Comparison of ENCODE assay signal across 21 mouse cellular contexts in genomic region chr4:47292956-47293355, GRCm38 (mm10).
A peak's percentile ranks its signal among the peaks of the same experiment; 100 is the strongest.
DNase-seq lines count a peak whose midpoint lies in the region; ATAC-seq and TF ChIP-seq lines count a peak whose summit lies in the region.
"Had no signal": no experiment of that assay in that cellular context is flagged by ENCODE, and none has a peak within 500 bp of the region (broad histone marks: within the 10 kb centered on the region; RNA-seq: fewer than 3 reads in every experiment).

No protein-coding gene starts in this region.

- TF ChIP-seq RAD21 in MEL (IDR thresholded peaks at IDR 0.05; ENCODE audit: low read depth, low read length): no peak

- H3K27me3 ChIP-seq in kidney, embryonic 15.5 days: no peaks in the 10 kb centered on the region
- H3K27me3 ChIP-seq in kidney, embryonic 14.5 days (ENCODE audit: control insufficient read depth, insufficient read depth, low read length): no peaks in the 10 kb centered on the region
- H3K27me3 ChIP-seq in MEL (ENCODE audit: control insufficient read depth in 1 of 2, insufficient read depth in 2 of 2, low read length in 2 of 2): no peaks in the 10 kb centered on the region
- H3K27me3 ChIP-seq in stomach, embryonic 15.5 days (replicated peaks): no peaks in the 10 kb centered on the region
- H3K27me3 ChIP-seq: embryonic facial prominence, embryonic 15.5 days; heart, embryonic 15.5 days; Patski had no signal

- H3K27ac ChIP-seq in kidney, embryonic 15.5 days: peak overlapping the region; percentile 5; the same call in 1 of the 2 replicates
- no peak overlapping the region for H3K27ac ChIP-seq in kidney, embryonic 14.5 days (ENCODE audit: low read depth, low read length)
- peak overlapping the region; percentile 89; the same call in 1 of the 2 replicates for H3K27ac ChIP-seq in MEL (ENCODE audit: control insufficient read depth, low read depth, low read length)
- peak overlapping the region; percentile 41; the same call in 1 of the 2 replicates for H3K27ac ChIP-seq in stomach, embryonic 15.5 days
- H3K27ac ChIP-seq: embryonic facial prominence, embryonic 15.5 days; forebrain, embryonic 10.5 days; heart, embryonic 15.5 days; hindbrain, postnatal 0 days; limb, embryonic 10.5 days had no signal

- ATAC-seq in kidney, embryonic 15.5 days (replicated peaks; ENCODE audit: low FRiP score): no peak
- no peak for ATAC-seq in kidney, embryonic 14.5 days (ENCODE audit: low FRiP score, low TSS enrichment)
- ATAC-seq in stomach, embryonic 15.5 days (ENCODE audit: insufficient read depth, low FRiP score, low read depth): no peak
- ATAC-seq: forebrain, postnatal 0 days had no signal

- TF ChIP-seq CTCF in MEL (IDR thresholded peaks at IDR 0.05 in 2 of 3, conservative IDR thresholded peaks at IDR 0.05 in 1 of 3; ENCODE audit: control insufficient read depth in 1 of 3, insufficient read depth in 1 of 3, low read depth in 2 of 3, low read length in 3 of 3, poor library complexity in 1 of 3, severe bottlenecking in 1 of 3): no peak
- TF ChIP-seq CTCF in brain, embryonic 14.5 days (IDR thresholded peaks at IDR 0.05; ENCODE audit: borderline replicate concordance, extremely low read depth, insufficient read depth, insufficient read length): no peak

- no peaks in the 10 kb centered on the region for H3K79me2 ChIP-seq in MEL (ENCODE audit: control insufficient read depth, insufficient read depth, low read length, poor library complexity)

- 44% methylated on average over 4 of the region's 4 CpGs for WGBS in kidney, embryonic 15.5 days
- 47% methylated on average over 4 of the region's 4 CpGs for WGBS in kidney, embryonic 14.5 days
- WGBS in stomach, embryonic 15.5 days: 48% methylated on average over 4 of the region's 4 CpGs

- H3K4me3 ChIP-seq in kidney, embryonic 15.5 days (replicated peaks): no peak overlapping the region
- no peak overlapping the region for H3K4me3 ChIP-seq in kidney, embryonic 14.5 days (ENCODE audit: low read length)
- no peak overlapping the region for H3K4me3 ChIP-seq in MEL (ENCODE audit: control insufficient read depth in 1 of 2, insufficient read depth in 1 of 2, low read depth in 2 of 2, low read length in 2 of 2)
- no peak overlapping the region for H3K4me3 ChIP-seq in stomach, embryonic 15.5 days (replicated peaks)
- H3K4me3 ChIP-seq: embryonic facial prominence, embryonic 15.5 days; forebrain, embryonic 10.5 days; heart, embryonic 15.5 days; limb, embryonic 10.5 days had no signal

- H3K9ac ChIP-seq in kidney, embryonic 15.5 days: no peak overlapping the region
- H3K9ac ChIP-seq in kidney, embryonic 14.5 days (ENCODE audit: low read depth, low read length): no peak overlapping the region
- H3K9ac ChIP-seq in MEL (ENCODE audit: control insufficient read depth, low read depth, low read length, poor library complexity, severe bottlenecking): no peak overlapping the region
- no peak overlapping the region for H3K9ac ChIP-seq in stomach, embryonic 15.5 days
- H3K9ac ChIP-seq: embryonic facial prominence, embryonic 15.5 days; forebrain, postnatal 0 days; heart, embryonic 15.5 days had no signal

- no peak for TF ChIP-seq EP300 in MEL (IDR thresholded peaks at IDR 0.05; ENCODE audit: low read depth in 1 of 2, low read length in 2 of 2)

- peaks cover 17% of the 10 kb centered on the region for H3K4me1 ChIP-seq in kidney, embryonic 15.5 days
- H3K4me1 ChIP-seq in kidney, embryonic 14.5 days (ENCODE audit: control insufficient read depth, insufficient read depth, low read length): 0 out of 2 replicates have a peak, but pooled peaks cover 3% of the 10 kb centered on the region
- H3K4me1 ChIP-seq in MEL (ENCODE audit: control insufficient read depth in 1 of 2, insufficient read depth in 2 of 2, low read length in 2 of 2): peaks cover 15 to 32% of the 10 kb centered on the region in 2 experiments
- peaks cover 21% of the 10 kb centered on the region for H3K4me1 ChIP-seq in stomach, embryonic 15.5 days

- no peak overlapping the region for H3K4me2 ChIP-seq in kidney, embryonic 15.5 days
- no peak overlapping the region for H3K4me2 ChIP-seq in kidney, embryonic 14.5 days (replicated peaks; ENCODE audit: low read depth, low read length)
- H3K4me2 ChIP-seq in stomach, embryonic 15.5 days: no peak overlapping the region
- H3K4me2 ChIP-seq: embryonic facial prominence, embryonic 15.5 days; heart, embryonic 15.5 days had no signal

- no peak for DNase-seq in MEL (ENCODE audit: low read depth, low spot score)
- peak; percentile 12 for DNase-seq in brain, embryonic 14.5 days (ENCODE audit: low read depth)
- DNase-seq in urinary bladder, postnatal 10 days (ENCODE audit: low spot score): no peak
- DNase-seq in testis, postnatal 10 days (ENCODE audit: low spot score): no peak
- DNase-seq: adrenal gland, postnatal 10 days; cerebellum, adult 11 months; embryo, embryonic 11 days; forebrain, postnatal 0 days; heart, adult 18-20 months; kidney, adult 18-20 months; layer of hippocampus, adult 9-11 months; thymus, postnatal 4 days had no signal

- no peak for TF ChIP-seq POLR2A in MEL (IDR thresholded peaks at IDR 0.05; ENCODE audit: control insufficient read depth in 1 of 2, insufficient read depth in 1 of 2, low read depth in 1 of 2, low read length in 2 of 2, poor library complexity in 1 of 2)
- no peak for TF ChIP-seq POLR2A in brain, embryonic 14.5 days (IDR thresholded peaks at IDR 0.05; ENCODE audit: borderline replicate concordance, extremely low read depth, insufficient read depth, insufficient read length, poor library complexity, severe bottlenecking)

- no peaks in the 10 kb centered on the region for H3K36me3 ChIP-seq in kidney, embryonic 15.5 days
- H3K36me3 ChIP-seq in kidney, embryonic 14.5 days (ENCODE audit: control insufficient read depth, insufficient read depth, low read length): no peaks in the 10 kb centered on the region
- peaks cover 0 to 17% of the 10 kb centered on the region in 2 experiments; a peak in 2 of 4 replicates for H3K36me3 ChIP-seq in MEL (ENCODE audit: control insufficient read depth in 1 of 2, insufficient read depth in 2 of 2, low read length in 2 of 2)
- H3K36me3 ChIP-seq in stomach, embryonic 15.5 days: no peaks in the 10 kb centered on the region
- H3K36me3 ChIP-seq: embryonic facial prominence, embryonic 15.5 days; forebrain, embryonic 10.5 days; heart, embryonic 15.5 days; limb, embryonic 10.5 days had no signal

- H3K9me3 ChIP-seq in kidney, embryonic 15.5 days (replicated peaks): no peaks in the 10 kb centered on the region
- no peaks in the 10 kb centered on the region for H3K9me3 ChIP-seq in kidney, embryonic 14.5 days (ENCODE audit: control insufficient read depth, low read length)
- no peaks in the 10 kb centered on the region for H3K9me3 ChIP-seq in MEL (replicated peaks; ENCODE audit: insufficient read depth, low read length)
- H3K9me3 ChIP-seq in stomach, embryonic 15.5 days: no peaks in the 10 kb centered on the region
- H3K9me3 ChIP-seq: embryonic facial prominence, embryonic 15.5 days; forebrain, embryonic 10.5 days; heart, embryonic 15.5 days; limb, embryonic 10.5 days had no signal

TF ChIP-seq in MEL, 35 proteins besides CTCF, POLR2A, EP300 and RAD21:
- no peak for TF ChIP-seq GABPA (IDR thresholded peaks at IDR 0.05; ENCODE audit: low read depth, low read length)
- no peak for TF ChIP-seq CHD2 (IDR thresholded peaks at IDR 0.05; ENCODE audit: low read length)
- TF ChIP-seq ETS1 (IDR thresholded peaks at IDR 0.05; ENCODE audit: low read depth, low read length): no peak
- TF ChIP-seq ZMIZ1 (IDR thresholded peaks at IDR 0.05; ENCODE audit: low read depth, low read length): no peak
- no peak for TF ChIP-seq TBP (IDR thresholded peaks at IDR 0.05; ENCODE audit: low read depth, low read length)
- no peak for TF ChIP-seq NELFE (IDR thresholded peaks at IDR 0.05; ENCODE audit: low read depth, low read length)
- TF ChIP-seq MAZ (IDR thresholded peaks at IDR 0.05; ENCODE audit: low read depth, low read length): no peak
- TF ChIP-seq POLR2AphosphoS2 (IDR thresholded peaks at IDR 0.05; ENCODE audit: low read length): no peak
- no peak for TF ChIP-seq MEF2A (IDR thresholded peaks at IDR 0.05; ENCODE audit: extremely low read depth, insufficient replicate concordance, low read depth, low read length, poor library complexity, severe bottlenecking)
- TF ChIP-seq ZKSCAN1 (IDR thresholded peaks at IDR 0.05; ENCODE audit: low read depth, low read length): no peak
- no peak for TF ChIP-seq MYB (IDR thresholded peaks at IDR 0.05; ENCODE audit: low read depth, low read length)
- TF ChIP-seq ZNF384 (IDR thresholded peaks at IDR 0.05; ENCODE audit: low read depth, low read length): no peak
- no peak for TF ChIP-seq USF2 (IDR thresholded peaks at IDR 0.05; ENCODE audit: borderline replicate concordance in 1 of 2, insufficient read depth in 1 of 2, low read depth in 1 of 2, low read length in 2 of 2)
- no peak for TF ChIP-seq CHD1 (IDR thresholded peaks at IDR 0.05; ENCODE audit: low read depth, low read length)
- TF ChIP-seq MXI1 (IDR thresholded peaks at IDR 0.05; ENCODE audit: low read depth, low read length): no peak
- TF ChIP-seq POLR2AphosphoS5 (IDR thresholded peaks at IDR 0.05; ENCODE audit: borderline replicate concordance, low read depth, low read length): no peak
- no peak for TF ChIP-seq KAT2A (conservative IDR thresholded peaks at IDR 0.05; ENCODE audit: low read depth, low read length)
- no peak for TF ChIP-seq MAX (IDR thresholded peaks at IDR 0.05; ENCODE audit: low read length)
- no peak for TF ChIP-seq SMC3 (IDR thresholded peaks at IDR 0.05; ENCODE audit: low read depth, low read length)
- no peak for TF ChIP-seq RCOR1 (IDR thresholded peaks at IDR 0.05; ENCODE audit: low read depth, low read length)
